Comparison of ENCODE assay signal across 9 mouse cellular contexts in genomic region chr8:87569706-87570563, GRCm38 (mm10). TPM values are rescaled to one million over a fixed set of nuclear protein-coding genes. Genes with fewer than 3 reads are reported as not detected.
DNase-seq lines count a peak whose midpoint lies in the region; ATAC-seq and TF ChIP-seq lines count a peak whose summit lies in the region.
"Had no signal": no experiment of that assay in that cellular context is flagged by ENCODE, and none has a peak within 500 bp of the region (broad histone marks: within the 10 kb centered on the region; RNA-seq: fewer than 3 reads in every experiment).

No protein-coding gene starts in this region.

- ATAC-seq in embryonic facial prominence, embryonic 13.5 days (ENCODE audit: insufficient number of reproducible peaks, insufficient read depth, low FRiP score, low TSS enrichment, low read depth): peak; percentile 75; the same call in 1 of the 2 replicates
- ATAC-seq in neural tube, embryonic 12.5 days (ENCODE audit: low FRiP score, low read depth): no peak

- peak overlapping the region; percentile 29 for H3K27ac ChIP-seq in ES-Bruce4 (ENCODE audit: insufficient read depth, low read length)
- H3K27ac ChIP-seq in embryonic facial prominence, embryonic 13.5 days: peak overlapping the region; percentile 87
- peak overlapping the region; percentile 66 for H3K27ac ChIP-seq in limb, embryonic 10.5 days
- 0 out of 2 replicates have a peak overlapping the region, but pooled peaks have one; percentile 15 for H3K27ac ChIP-seq in neural tube, embryonic 12.5 days

- H3K27me3 ChIP-seq in ES-Bruce4 (ENCODE audit: control insufficient read depth, insufficient read depth, low read length, poor library complexity, severe bottlenecking): no peaks in the 10 kb centered on the region
- H3K27me3 ChIP-seq in embryonic facial prominence, embryonic 13.5 days: no peaks in the 10 kb centered on the region
- H3K27me3 ChIP-seq in limb, embryonic 10.5 days (ENCODE audit: low read depth, poor library complexity, severe bottlenecking): peaks cover 16% of the 10 kb centered on the region
- no peaks in the 10 kb centered on the region for H3K27me3 ChIP-seq in neural tube, embryonic 12.5 days (replicated peaks)

- WGBS in embryonic facial prominence, embryonic 13.5 days: 11% methylated on average over 13 of the region's 13 CpGs
- 35% methylated on average over 13 of the region's 13 CpGs for WGBS in limb, embryonic 10.5 days
- 32% methylated on average over 13 of the region's 13 CpGs for WGBS in neural tube, embryonic 12.5 days

- peak overlapping the region; percentile 5; the same call in 1 of the 2 replicates for H3K4me3 ChIP-seq in ES-Bruce4 (ENCODE audit: low read depth, low read length)
- H3K4me3 ChIP-seq in embryonic facial prominence, embryonic 13.5 days: peak overlapping the region; percentile 35
- peak overlapping the region; percentile 41 for H3K4me3 ChIP-seq in limb, embryonic 10.5 days
- 0 out of 2 replicates have a peak overlapping the region, but pooled peaks have one; percentile 11 for H3K4me3 ChIP-seq in neural tube, embryonic 12.5 days

- H3K9ac ChIP-seq in ES-Bruce4 (ENCODE audit: low read depth, poor library complexity, severe bottlenecking): peak overlapping the region; percentile 57
- peak overlapping the region; percentile 61 for H3K9ac ChIP-seq in embryonic facial prominence, embryonic 13.5 days
- H3K9ac ChIP-seq in neural tube, embryonic 12.5 days: no peak overlapping the region

- TF ChIP-seq CTCF in ES-Bruce4 (IDR thresholded peaks at IDR 0.05; ENCODE audit: low read depth, low read length): no peak

- H3K4me1 ChIP-seq in ES-Bruce4 (ENCODE audit: control insufficient read depth, insufficient read depth, low read length): peaks cover 2% of the 10 kb centered on the region
- peaks cover 24% of the 10 kb centered on the region for H3K4me1 ChIP-seq in embryonic facial prominence, embryonic 13.5 days
- peaks cover 15% of the 10 kb centered on the region for H3K4me1 ChIP-seq in limb, embryonic 10.5 days
- peaks cover 12% of the 10 kb centered on the region for H3K4me1 ChIP-seq in neural tube, embryonic 12.5 days

- intact Hi-C loops in heart, postnatal 25 days (cut with DNase I): no loop called here

- H3K36me3 ChIP-seq in ES-Bruce4 (ENCODE audit: control insufficient read depth, insufficient read depth, low read length, poor library complexity, severe bottlenecking): no peaks in the 10 kb centered on the region
- no peaks in the 10 kb centered on the region for H3K36me3 ChIP-seq in embryonic facial prominence, embryonic 13.5 days
- no peaks in the 10 kb centered on the region for H3K36me3 ChIP-seq in limb, embryonic 10.5 days
- no peaks in the 10 kb centered on the region for H3K36me3 ChIP-seq in neural tube, embryonic 12.5 days

- H3K9me3 ChIP-seq in ES-Bruce4 (replicated peaks; ENCODE audit: control insufficient read depth, insufficient read depth, low read length, poor library complexity, severe bottlenecking): no peaks in the 10 kb centered on the region; the same call in 1 of the 2 replicates
- no peaks in the 10 kb centered on the region for H3K9me3 ChIP-seq in embryonic facial prominence, embryonic 13.5 days
- H3K9me3 ChIP-seq in limb, embryonic 10.5 days (replicated peaks): no peaks in the 10 kb centered on the region
- H3K9me3 ChIP-seq in neural tube, embryonic 12.5 days: no peaks in the 10 kb centered on the region

- TF ChIP-seq POLR2A in ES-Bruce4 (IDR thresholded peaks at IDR 0.05; ENCODE audit: insufficient read depth, low read length): no peak

- TF ChIP-seq EP300 in ES-Bruce4 (IDR thresholded peaks at IDR 0.05; ENCODE audit: insufficient read depth, low read depth, low read length): no peak

- peak overlapping the region; percentile 68 for H3K4me2 ChIP-seq in embryonic facial prominence, embryonic 13.5 days
- peak overlapping the region; percentile 51 for H3K4me2 ChIP-seq in neural tube, embryonic 12.5 days (replicated peaks)

- peak; percentile 10 for DNase-seq in heart, postnatal 25 days (ENCODE audit: low spot score)
- peak; percentile 38 for DNase-seq in limb, embryonic 10.5 days (ENCODE audit: low spot score)
- DNase-seq in frontal cortex, postnatal 36 days (ENCODE audit: low spot score in 2 of 2): no peak
- DNase-seq in thymus, postnatal 25 days: no peak
- DNase-seq in cerebellum, postnatal 10 days: no peak

RNA-seq across cellular contexts. Expression of gene 4933402J07Rik, which starts 6.3 kb away (rescaled TPM):
- polyA plus RNA-seq in ES-Bruce4 (2011; ENCODE audit: insufficient read depth, insufficient read length, low read depth, missing spikeins): not detected in 2 replicates
- not detected in 2 replicates for polyA plus RNA-seq in embryonic facial prominence, embryonic 13.5 days (2015; fragmentation: Nextera tagmentation; extraction: Ambion mirVana)
- total RNA-seq in heart, postnatal 25 days (2021): not detected
- polyA plus RNA-seq in limb, embryonic 10.5 days (2016; fragmentation: Nextera tagmentation; extraction: Ambion mirVana): not detected in 2 replicates
- polyA plus RNA-seq in neural tube, embryonic 12.5 days (2016; fragmentation: Nextera tagmentation; extraction: Ambion mirVana): not detected in 2 replicates
- polyA plus RNA-seq: liver, embryonic 16.5 days had no signal

Comparison
In these comparisons a context has a peak if more than half of its experiments do, and no peak if none do; other contexts are left out.
1. H3K27ac ChIP-seq: peak in every context shown above with its lines; median percentile 87 in embryonic facial prominence, embryonic 13.5 days; 66 in limb, embryonic 10.5 days; 29 in ES-Bruce4; 15 in neural tube, embryonic 12.5 days.
2. DNase-seq: peak in heart, postnatal 25 days (single experiment) and limb, embryonic 10.5 days (single experiment); none in frontal cortex, postnatal 36 days (0 of 2), thymus, postnatal 25 days (single experiment) and cerebellum, postnatal 10 days (0 of 2).
3. Peak in every context shown above with its lines, with median percentiles within 50 percentile points of each other: H3K4me3 ChIP-seq.